ENCODE assay signal across 12 mouse cellular contexts in the genomic region with DNA sequence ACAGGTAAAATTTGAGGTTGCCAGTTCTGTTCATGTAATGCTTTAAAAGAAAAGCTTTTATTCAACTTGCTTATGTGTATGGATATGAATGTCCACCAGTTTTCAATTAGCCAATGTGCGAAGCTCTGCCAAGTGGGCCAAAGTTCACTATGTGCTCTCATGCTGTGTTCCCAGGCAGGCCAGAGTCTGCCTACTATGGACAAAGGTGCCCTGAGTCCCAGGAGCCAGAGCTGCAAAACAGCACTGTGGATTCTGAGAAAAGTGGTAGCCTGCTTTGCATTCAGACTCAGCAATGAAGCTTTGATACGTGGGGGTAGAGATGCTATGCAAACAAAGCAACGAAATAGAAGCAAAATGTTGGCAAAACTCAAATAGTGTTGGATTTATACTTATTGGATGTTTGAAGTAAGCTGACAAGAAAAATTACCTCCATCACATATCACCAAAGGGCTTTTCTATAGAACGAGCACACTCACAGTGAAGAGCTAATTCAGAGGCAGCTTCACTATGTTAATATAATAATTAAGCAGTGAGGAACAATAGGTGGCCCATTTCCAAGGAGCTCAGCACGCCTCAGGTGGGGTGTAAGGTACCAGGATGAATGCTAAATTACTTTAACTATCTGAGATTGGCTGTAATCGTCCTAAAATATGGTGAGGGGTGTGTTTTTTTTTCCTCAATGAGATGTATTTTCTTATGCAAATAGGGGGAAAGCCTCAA.
DNase-seq lines count a peak whose midpoint lies in the region; ATAC-seq lines count a peak whose summit lies in the region.
"Had no signal": no experiment of that assay in that cellular context is flagged by ENCODE, and none has a peak within 500 bp of the region (broad histone marks: within the 10 kb centered on the region; RNA-seq: fewer than 3 reads in every experiment).

No protein-coding gene starts in this region.

- 39% methylated on average over 6 of the region's 6 CpGs for WGBS in hindbrain, embryonic 16.5 days
- WGBS in hindbrain, embryonic 14.5 days = 51% methylated on average over 6 of the region's 6 CpGs

- H3K27me3 ChIP-seq in hindbrain, embryonic 16.5 days (replicated peaks; ENCODE audit: control insufficient read depth, insufficient read depth, low read length) = no peaks in the 10 kb centered on the region
- H3K27me3 ChIP-seq in hindbrain, embryonic 14.5 days (ENCODE audit: control insufficient read depth, insufficient read depth, low read length) = no peaks in the 10 kb centered on the region

- intact Hi-C loops in heart, postnatal 25 days (cut with DNase I) = no loop called here

- peak; percentile 82 for ATAC-seq in hindbrain, embryonic 16.5 days
- no peak; the same call in 1 of the 2 replicates for ATAC-seq in hindbrain, embryonic 14.5 days (ENCODE audit: low FRiP score)
- no peak for ATAC-seq in frontal cortex, adult (ENCODE audit: low TSS enrichment)
- ATAC-seq in granulocyte monocyte progenitor cell, adult 5-6 weeks (replicated peaks; ENCODE audit: poor library complexity, severe bottlenecking) = no peak

- H3K9me3 ChIP-seq in hindbrain, embryonic 16.5 days (ENCODE audit: control insufficient read depth, low read length) = no peaks in the 10 kb centered on the region
- no peaks in the 10 kb centered on the region for H3K9me3 ChIP-seq in hindbrain, embryonic 14.5 days (ENCODE audit: control insufficient read depth, low read length)
- H3K9me3 ChIP-seq: G1E had no signal

- H3K27ac ChIP-seq in hindbrain, embryonic 16.5 days (ENCODE audit: low read depth, low read length) = no peak overlapping the region
- no peak overlapping the region for H3K27ac ChIP-seq in hindbrain, embryonic 14.5 days
- H3K27ac ChIP-seq: liver, embryonic 14.5 days had no signal

- no peaks in the 10 kb centered on the region; the same call in 1 of the 2 replicates for H3K4me1 ChIP-seq in hindbrain, embryonic 16.5 days (ENCODE audit: control insufficient read depth, insufficient read depth, low read depth, low read length)
- H3K4me1 ChIP-seq in hindbrain, embryonic 14.5 days (replicated peaks; ENCODE audit: control insufficient read depth, insufficient read depth, low read length) = no peaks in the 10 kb centered on the region

- H3K9ac ChIP-seq in hindbrain, embryonic 16.5 days (ENCODE audit: low read depth, low read length) = no peak overlapping the region
- no peak overlapping the region for H3K9ac ChIP-seq in hindbrain, embryonic 14.5 days
- H3K9ac ChIP-seq: liver, embryonic 14.5 days had no signal

- H3K36me3 ChIP-seq in hindbrain, embryonic 16.5 days (ENCODE audit: control insufficient read depth, insufficient read depth, low read length) = no peaks in the 10 kb centered on the region
- no peaks in the 10 kb centered on the region for H3K36me3 ChIP-seq in hindbrain, embryonic 14.5 days (replicated peaks; ENCODE audit: control insufficient read depth, insufficient read depth)
- H3K36me3 ChIP-seq: G1E had no signal

- H3K4me2 ChIP-seq in hindbrain, embryonic 16.5 days (ENCODE audit: low read length) = no peak overlapping the region
- no peak overlapping the region for H3K4me2 ChIP-seq in hindbrain, embryonic 14.5 days (replicated peaks)

- no peak for DNase-seq in hindbrain, embryonic 14.5 days (ENCODE audit: low spot score)
- DNase-seq in testis, postnatal 10 days (ENCODE audit: low spot score) = peak; percentile 44
- no peak for DNase-seq in testis, postnatal 14 days (ENCODE audit: low spot score)
- peak; percentile 12 for DNase-seq in heart, postnatal 25 days (ENCODE audit: low spot score)
- DNase-seq in spleen, adult 12 weeks (ENCODE audit: low spot score) = no peak
- DNase-seq: cerebellum, postnatal 36 days; thymus, postnatal 4 days had no signal

- H3K4me3 ChIP-seq in hindbrain, embryonic 16.5 days (ENCODE audit: low read length) = no peak overlapping the region
- no peak overlapping the region for H3K4me3 ChIP-seq in hindbrain, embryonic 14.5 days (replicated peaks; ENCODE audit: low read length)

Comparison
In these comparisons a context has a peak if more than half of its experiments do, and no peak if none do; other contexts are left out.
1. DNase-seq: peak in testis, postnatal 10 days (single experiment) and heart, postnatal 25 days (single experiment); none in hindbrain, embryonic 14.5 days (single experiment), testis, postnatal 14 days (single experiment) and spleen, adult 12 weeks (single experiment).